Mouse (Mus musculus): ENCODE measurements around the gene B230118H07Rik. TPM values are rescaled to one million over a fixed set of nuclear protein-coding genes. Genes with fewer than 3 reads are reported as not detected.

Gene B230118H07Rik
- total RNA-seq, 4 experiments from 2014 or later, result 31.8 to 39.8 (median 35.8) TPM

DNA sequence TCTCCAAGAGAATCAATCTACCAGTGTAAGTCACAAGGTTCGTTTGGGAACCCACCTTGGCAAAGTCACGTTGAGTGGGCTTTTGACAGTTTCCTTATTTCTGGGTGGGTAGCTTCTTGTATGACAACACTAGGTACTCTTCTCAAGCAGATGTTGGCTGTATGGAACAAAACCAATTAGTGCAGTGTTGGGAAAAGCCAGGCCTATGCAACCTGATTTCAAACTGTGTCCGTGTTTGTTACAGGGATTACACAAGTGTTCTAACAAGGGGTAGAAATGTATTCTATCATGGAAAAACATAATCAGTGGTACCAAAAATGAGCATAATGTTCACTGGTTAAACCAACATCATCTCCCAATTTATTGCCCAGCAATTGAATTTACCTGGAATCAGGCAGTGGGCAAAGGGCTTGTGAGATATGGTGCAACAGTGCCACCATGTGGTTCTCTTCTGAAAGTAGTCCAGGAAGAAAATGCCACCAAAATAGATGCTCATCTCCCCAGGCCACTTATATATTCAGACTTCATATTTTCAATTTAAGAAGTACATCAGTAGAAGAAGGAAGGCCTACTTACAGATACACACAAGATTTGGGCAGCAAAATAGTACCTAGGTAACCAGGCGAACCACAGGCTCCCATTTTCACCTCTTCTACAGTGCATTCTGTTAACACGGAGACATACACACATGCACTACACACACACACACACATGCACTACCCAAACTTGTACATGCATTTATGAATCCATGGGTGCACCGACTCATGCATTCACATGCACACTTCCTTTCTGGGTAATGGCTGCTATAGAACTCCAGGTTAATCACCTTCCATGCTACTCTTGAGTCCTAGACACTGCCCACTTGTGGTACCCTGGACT is 123.6 kb downstream of the B230118H07Rik start:
- DNase-seq (ENCODE audit: low spot score in 2 of 2), result peak; percentile 32 to 52

GRCm38 (mm10) chr2:101525091-101525490 is 124.2 kb downstream of the B230118H07Rik start:
- DNase-seq (ENCODE audit: low spot score in 2 of 2), result no peak

- no peak for DNase-seq (ENCODE audit: low spot score in 2 of 2)
These were observed 128.8 kb downstream of the B230118H07Rik start for GRCm38 (mm10) chr2:101520503-101520902.

DNA sequence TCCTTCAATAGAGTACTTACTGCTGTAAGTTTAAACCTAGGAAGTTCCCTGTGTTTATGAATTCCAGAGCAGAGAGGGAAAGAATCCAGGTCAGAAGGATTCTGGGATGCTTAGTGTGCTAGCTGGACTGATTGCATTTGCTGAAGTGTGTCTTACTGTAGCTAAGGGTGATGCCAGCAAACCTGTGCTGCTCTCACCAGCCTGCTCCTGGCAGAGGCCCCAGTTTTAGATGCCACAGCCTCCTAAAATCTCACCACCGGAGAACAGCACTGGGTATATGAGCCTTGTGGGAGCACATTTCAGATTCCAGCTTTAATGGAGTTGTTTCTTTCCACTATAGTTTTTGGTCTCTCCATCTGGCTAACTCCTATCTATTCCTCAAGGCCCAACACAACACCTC is 129.4 kb downstream of the B230118H07Rik start:
- DNase-seq (ENCODE audit: low spot score in 2 of 2), result no peak

Other genes with a start within 250 kb of the B230118H07Rik start
- gene Rag2, start 24.8 kb downstream of the B230118H07Rik start, total RNA-seq (2022), result not detected
- under 1 TPM; 0.18 to 0.29 (median 0.25) TPM for gene Rag1, start within 50 bp of the B230118H07Rik start, total RNA-seq (2022)
- 10 to 100 TPM; 15.4 to 17.1 (median 16.4) TPM for gene Traf6, start 28.9 kb upstream of the B230118H07Rik start, total RNA-seq (2022)
- gene Prr5l, start 233.5 kb upstream of the B230118H07Rik start, total RNA-seq (2022), result 10 to 100 TPM; 11.0 to 14.6 (median 13.2) TPM
- gene Commd9, start 236.7 kb upstream of the B230118H07Rik start, total RNA-seq (2022), result 10 to 100 TPM; 34.3 to 44.6 (median 36.6) TPM

Measured in layer of hippocampus, adult 8-10 months (tissue).